ENCODE assay signal across 9 mouse cellular contexts in the genomic region with DNA sequence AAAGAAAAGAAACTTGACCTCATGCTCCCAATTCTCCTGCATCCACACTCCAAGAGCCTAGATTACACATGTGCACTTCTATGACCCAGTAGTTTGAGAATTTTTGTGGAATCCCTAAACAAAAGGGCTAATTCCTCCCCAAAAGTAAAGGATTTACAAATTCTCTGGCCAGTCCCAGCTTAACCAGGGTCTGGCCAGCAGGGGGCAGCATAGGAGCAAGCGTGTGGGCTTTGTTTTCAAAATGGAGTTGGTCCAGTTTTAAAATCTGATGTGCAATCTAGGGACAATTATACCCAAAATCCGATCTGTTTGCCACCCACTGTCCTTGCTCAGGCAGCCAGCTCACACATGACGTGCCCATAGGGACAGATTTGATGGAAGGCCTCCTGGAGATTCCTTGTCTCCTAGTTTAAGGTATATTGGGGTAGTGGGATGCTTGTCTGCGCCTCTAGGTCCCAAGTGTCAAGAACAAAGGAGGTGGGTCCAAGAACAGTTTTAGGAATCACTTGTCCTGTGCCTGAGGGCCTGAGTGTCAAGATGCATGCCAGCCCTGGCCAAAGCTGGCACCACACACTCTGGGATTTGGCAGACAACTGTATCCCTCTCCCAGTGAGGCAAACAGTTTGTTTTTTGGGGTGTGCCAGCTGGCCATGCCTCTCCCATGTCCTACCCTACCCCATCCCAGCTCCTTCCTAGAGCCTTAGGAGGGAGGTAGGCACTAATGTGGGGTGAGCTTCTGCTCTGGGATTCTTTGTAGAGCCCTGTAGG. TPM values are rescaled to one million over a fixed set of nuclear protein-coding genes. Genes with fewer than 3 reads are reported as not detected.
DNase-seq lines count a peak whose midpoint lies in the region; ATAC-seq and TF ChIP-seq lines count a peak whose summit lies in the region.
"Had no signal": no experiment of that assay in that cellular context is flagged by ENCODE, and none has a peak within 500 bp of the region (broad histone marks: within the 10 kb centered on the region; RNA-seq: fewer than 3 reads in every experiment).

No protein-coding gene starts in this region.

- TF ChIP-seq CTCF in testis, adult 2 months (IDR thresholded peaks at IDR 0.05; ENCODE audit: control insufficient read depth, insufficient read depth, insufficient replicate concordance, low read depth, low read length), result peak; percentile 67
- peak; percentile 71 for TF ChIP-seq CTCF in cerebellum, adult 2 months (IDR thresholded peaks at IDR 0.05; ENCODE audit: borderline replicate concordance, insufficient read depth, low read depth, low read length)
- peak; percentile 87 for TF ChIP-seq CTCF in lung, embryonic 14.5 days (IDR thresholded peaks at IDR 0.05; ENCODE audit: low read depth)
- TF ChIP-seq CTCF in stomach, postnatal 0 days (IDR thresholded peaks at IDR 0.05; ENCODE audit: low read depth), result peak; percentile 83

- no peaks in the 10 kb centered on the region for H3K36me3 ChIP-seq in testis, adult 2 months (ENCODE audit: control insufficient read depth, insufficient read depth, low read length)
- H3K36me3 ChIP-seq in lung, embryonic 14.5 days (ENCODE audit: insufficient read depth), result no peaks in the 10 kb centered on the region
- no peaks in the 10 kb centered on the region for H3K36me3 ChIP-seq in stomach, postnatal 0 days (ENCODE audit: control insufficient read depth, insufficient read depth, low read length)

- H3K9me3 ChIP-seq in lung, embryonic 14.5 days (ENCODE audit: low read depth, low read length), result no peaks in the 10 kb centered on the region
- no peaks in the 10 kb centered on the region for H3K9me3 ChIP-seq in stomach, postnatal 0 days (ENCODE audit: control insufficient read depth, low read length)

- H3K27me3 ChIP-seq in testis, adult 2 months (ENCODE audit: control insufficient read depth, insufficient read depth, low read length), result no peaks in the 10 kb centered on the region
- H3K27me3 ChIP-seq in cerebellum, adult 2 months (ENCODE audit: control insufficient read depth, insufficient read depth, low read length), result no peaks in the 10 kb centered on the region
- no peaks in the 10 kb centered on the region for H3K27me3 ChIP-seq in lung, embryonic 14.5 days (ENCODE audit: insufficient read depth, low read length)
- H3K27me3 ChIP-seq in stomach, postnatal 0 days (ENCODE audit: control insufficient read depth, insufficient read depth, low read length), result no peaks in the 10 kb centered on the region

- no peak overlapping the region for H3K4me3 ChIP-seq in testis, adult 2 months (ENCODE audit: control insufficient read depth, low read depth, low read length)
- no peak overlapping the region for H3K4me3 ChIP-seq in cerebellum, adult 2 months (replicated peaks; ENCODE audit: insufficient read depth, low read depth, low read length)
- H3K4me3 ChIP-seq in lung, embryonic 14.5 days (ENCODE audit: low read depth, low read length), result no peak overlapping the region
- H3K4me3 ChIP-seq in stomach, postnatal 0 days (ENCODE audit: low read depth, low read length), result no peak overlapping the region

- no peak overlapping the region for H3K9ac ChIP-seq in lung, embryonic 14.5 days
- H3K9ac ChIP-seq in stomach, postnatal 0 days (ENCODE audit: low read length), result no peak overlapping the region

- H3K4me2 ChIP-seq in lung, embryonic 14.5 days, result no peak overlapping the region
- H3K4me2 ChIP-seq in stomach, postnatal 0 days (replicated peaks; ENCODE audit: low read depth), result no peak overlapping the region

- peak; percentile 36 to 83 for DNase-seq in heart, adult 18-20 months
- no peak for DNase-seq in heart, adult 11 months
- no peak for DNase-seq in testis, postnatal 14 days (ENCODE audit: low spot score)
- peak; percentile 64 to 71 for DNase-seq in cerebellum, adult 2 months
- DNase-seq in heart, postnatal 4 days, result peak; percentile 71
- DNase-seq in lung, embryonic 14.5 days, result peak; percentile 86
- DNase-seq in stomach, postnatal 0 days (ENCODE audit: low spot score), result peak; percentile 77

- ATAC-seq in lung, embryonic 14.5 days (ENCODE audit: insufficient read depth), result no peak
- ATAC-seq in stomach, postnatal 0 days (ENCODE audit: low FRiP score, low TSS enrichment), result no peak

- peaks cover 11% of the 10 kb centered on the region for H3K4me1 ChIP-seq in testis, adult 2 months (ENCODE audit: control insufficient read depth, insufficient read depth, low read length)
- H3K4me1 ChIP-seq in cerebellum, adult 2 months (ENCODE audit: control insufficient read depth, insufficient read depth, low read length), result peaks cover 7% of the 10 kb centered on the region; the same call in 1 of the 2 replicates
- no peaks in the 10 kb centered on the region for H3K4me1 ChIP-seq in lung, embryonic 14.5 days (ENCODE audit: insufficient read depth)
- H3K4me1 ChIP-seq in stomach, postnatal 0 days (replicated peaks; ENCODE audit: control insufficient read depth, insufficient read depth), result no peaks in the 10 kb centered on the region

- no peak for TF ChIP-seq EP300 in stomach, postnatal 0 days (optimal IDR thresholded peaks at IDR 0.05)

- no peak for TF ChIP-seq POLR2A in testis, adult 2 months (IDR thresholded peaks at IDR 0.05; ENCODE audit: control insufficient read depth, low read depth, low read length)
- TF ChIP-seq POLR2A in cerebellum, adult 2 months (IDR thresholded peaks at IDR 0.05; ENCODE audit: borderline replicate concordance, insufficient read depth, low read length), result no peak

- WGBS in cerebellum, adult 2 months, result 14% methylated on average over 4 of the region's 4 CpGs
- 30% methylated on average over 4 of the region's 4 CpGs for WGBS in lung, embryonic 14.5 days
- 31% methylated on average over 4 of the region's 4 CpGs for WGBS in stomach, postnatal 0 days

- no peak overlapping the region for H3K27ac ChIP-seq in testis, adult 2 months (ENCODE audit: control insufficient read depth, insufficient read depth, low read depth, low read length)
- H3K27ac ChIP-seq in cerebellum, adult 2 months (ENCODE audit: insufficient read depth, low read length), result no peak overlapping the region
- no peak overlapping the region for H3K27ac ChIP-seq in lung, embryonic 14.5 days (ENCODE audit: low read depth)
- H3K27ac ChIP-seq in stomach, postnatal 0 days (replicated peaks), result no peak overlapping the region

RNA-seq across cellular contexts. Expression of gene Unc119, which starts 12.4 kb away (rescaled TPM):
- total RNA-seq in heart, adult 18-20 months (2021), result 1 to 10 TPM; 5.2 to 5.8 TPM
- polyA plus RNA-seq in testis, adult 2 months (2012; rRNA removed), result 47.2 and 66.7 TPM in 2 replicates
- polyA plus RNA-seq in cerebellum, adult 2 months (2012; rRNA removed), result 72.2 and 75.2 TPM in 2 replicates
- total RNA-seq in heart, postnatal 4 days (2021), result 10 to 100 TPM; 13.5 to 14.6 TPM
- polyA plus RNA-seq in lung, embryonic 14.5 days (2014; fragmentation: Nextera tagmentation; extraction: Ambion mirVana), result 36.8 and 43.1 TPM in 2 replicates
- polyA plus RNA-seq in stomach, postnatal 0 days (2015; fragmentation: Nextera tagmentation; extraction: Ambion mirVana), result 26.5 and 27.9 TPM in 2 replicates

RNA-seq across cellular contexts. Expression of gene Pigs, which starts 27.4 kb away (rescaled TPM):
- 10 to 100 TPM; 24.6 to 26.7 TPM for total RNA-seq in heart, adult 18-20 months (2021)
- polyA plus RNA-seq in testis, adult 2 months (2012; rRNA removed), result 57.4 and 69.7 TPM in 2 replicates
- polyA plus RNA-seq in cerebellum, adult 2 months (2012; rRNA removed), result 94.2 and 98.6 TPM in 2 replicates
- 10 to 100 TPM; 27.0 to 27.2 TPM for total RNA-seq in heart, postnatal 4 days (2021)
- 69.9 and 76.0 TPM in 2 replicates for polyA plus RNA-seq in lung, embryonic 14.5 days (2014; fragmentation: Nextera tagmentation; extraction: Ambion mirVana)
- 36.2 and 38.7 TPM in 2 replicates for polyA plus RNA-seq in stomach, postnatal 0 days (2015; fragmentation: Nextera tagmentation; extraction: Ambion mirVana)

RNA-seq across cellular contexts. Expression of gene Foxn1, which starts 30.7 kb away (rescaled TPM):
- total RNA-seq in heart, adult 18-20 months (2021), result not detected
- polyA plus RNA-seq in testis, adult 2 months (2012; rRNA removed), result not detected in 2 replicates
- polyA plus RNA-seq in cerebellum, adult 2 months (2012; rRNA removed), result not detected in 2 replicates
- not detected for total RNA-seq in heart, postnatal 4 days (2021)
- not detected in 2 replicates for polyA plus RNA-seq in lung, embryonic 14.5 days (2014; fragmentation: Nextera tagmentation; extraction: Ambion mirVana)
- polyA plus RNA-seq in stomach, postnatal 0 days (2015; fragmentation: Nextera tagmentation; extraction: Ambion mirVana), result 1.9 and 2.6 TPM in 2 replicates
- total RNA-seq: left cerebral cortex, postnatal 10 days had no signal

RNA-seq across cellular contexts. Expression of gene Aldoc, which starts 32.9 kb away (rescaled TPM):
- 1 to 10 TPM in 1 of 2 experiments, under 1 TPM in 1; 0.97 to 1.2 TPM for total RNA-seq in heart, adult 18-20 months (2021)
- 5.8 and 7.4 TPM in 2 replicates for polyA plus RNA-seq in testis, adult 2 months (2012; rRNA removed)
- polyA plus RNA-seq in cerebellum, adult 2 months (2012; rRNA removed), result 2,621 and 2,670 TPM in 2 replicates
- total RNA-seq in heart, postnatal 4 days (2021), result 1 to 10 TPM; 3.3 to 3.6 TPM
- polyA plus RNA-seq in lung, embryonic 14.5 days (2014; fragmentation: Nextera tagmentation; extraction: Ambion mirVana), result 4.4 and 5.0 TPM in 2 replicates
- polyA plus RNA-seq in stomach, postnatal 0 days (2015; fragmentation: Nextera tagmentation; extraction: Ambion mirVana), result 15.0 and 17.1 TPM in 2 replicates

RNA-seq across cellular contexts. Expression of gene Spag5, which starts 54.3 kb away (rescaled TPM):
- under 1 TPM; 0.28 to 0.35 TPM for total RNA-seq in heart, adult 18-20 months (2021)
- polyA plus RNA-seq in testis, adult 2 months (2012; rRNA removed), result 54.3 and 56.0 TPM in 2 replicates
- polyA plus RNA-seq in cerebellum, adult 2 months (2012; rRNA removed), result 17.6 and 19.0 TPM in 2 replicates
- 10 to 100 TPM; 32.6 to 33.2 TPM for total RNA-seq in heart, postnatal 4 days (2021)
- 54.2 and 59.8 TPM in 2 replicates for polyA plus RNA-seq in lung, embryonic 14.5 days (2014; fragmentation: Nextera tagmentation; extraction: Ambion mirVana)
- 4.4 and 5.7 TPM in 2 replicates for polyA plus RNA-seq in stomach, postnatal 0 days (2015; fragmentation: Nextera tagmentation; extraction: Ambion mirVana)

Comparison
In these comparisons a context has a peak if more than half of its experiments do, and no peak if none do; other contexts are left out.
1. DNase-seq: peak in heart, adult 18-20 months (2 of 2), cerebellum, adult 2 months (2 of 2), heart, postnatal 4 days (single experiment), lung, embryonic 14.5 days (single experiment) and stomach, postnatal 0 days (single experiment); none in heart, adult 11 months (single experiment) and testis, postnatal 14 days (single experiment).
2. Peak in every context shown above with its lines, with median percentiles within 50 percentile points of each other: CTCF ChIP-seq.